Mouse (Mus musculus) small intestine, adult 2 months (tissue): ENCODE results near the gene F11.

Experiments
- CTCF ChIP-seq: fragments of 200-500 bp; IDR thresholded peaks from 2 replicates; pipeline ENCODE4 v1.5.1; 2012; ENCODE audit warnings: low read depth, mild to moderate bottlenecking, control low read depth, inconsistent platforms, low read length, moderate library complexity, mixed read lengths; ENCODE audit not compliant: insufficient replicate concordance, insufficient read length; ENCODE audit errors: extremely low read depth
- POLR2A ChIP-seq: fragments of 200-500 bp; IDR thresholded peaks from 2 replicates; pipeline ENCODE4 v1.6.1; 2012; ENCODE audit warnings: low read depth, mild to moderate bottlenecking, control low read depth, inconsistent platforms, low read length, moderate library complexity

DNA sequence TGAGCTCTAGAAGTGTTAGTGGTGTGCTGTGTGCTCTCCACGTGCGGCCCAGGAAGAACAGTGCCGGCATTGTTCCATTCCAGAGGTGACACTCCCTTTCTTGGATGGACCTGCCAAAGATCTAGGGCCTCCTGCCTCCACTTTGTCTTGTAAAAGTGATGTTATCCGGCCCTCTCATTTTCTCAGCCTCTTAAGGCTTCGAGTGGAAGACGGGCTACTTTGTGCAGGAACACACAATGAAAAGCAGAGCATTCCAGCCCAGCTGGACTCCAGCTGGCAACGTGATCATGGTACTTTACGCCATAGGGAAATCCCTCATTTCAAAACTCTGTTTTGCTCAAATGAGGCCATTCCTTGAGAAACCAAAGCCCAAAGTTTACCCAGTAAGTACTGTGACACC lies 5.2 kb upstream of the F11 start:
- TF ChIP-seq POLR2A (no peak), CTCF (no peak)
